Mouse (Mus musculus): ENCODE data around the gene Gm8922.
"Not testable (repeated sequence)": the region's sequence is repeated elsewhere in the genome, so short reads cannot be mapped to it uniquely, and the experiment has no call there.

Gene Gm8922

DNA sequence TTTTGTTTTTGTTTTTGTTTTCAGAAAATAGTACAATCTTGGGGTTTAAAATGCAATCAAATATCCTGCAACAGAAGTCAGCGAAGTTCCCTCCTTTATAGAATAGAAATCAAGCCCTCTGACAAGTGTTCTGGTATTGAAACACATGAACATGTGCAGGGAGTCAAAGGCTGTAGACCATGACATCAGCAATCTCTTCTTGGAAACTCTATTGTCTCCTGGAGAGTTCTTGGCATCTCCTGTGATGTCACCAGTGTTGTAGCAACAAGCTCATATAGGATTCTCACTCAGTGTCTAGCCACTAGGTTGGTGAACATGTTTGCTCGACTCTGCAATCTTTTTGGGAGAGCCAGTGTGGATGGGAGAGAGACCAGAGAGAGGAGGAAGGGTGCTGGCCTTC, at the start of gene Gm8922:
Gene Gm8922, plus strand, starts transcription at position 301 of the 400 bp plus-strand sequence.
- not testable (repeated sequence) for DNase-seq (ENCODE audit: low spot score)
